In genomic region chr11:3823378-3823777, GRCm38 (mm10) we compare ENCODE assay signal across 16 mouse cellular contexts. TPM values are rescaled to one million over a fixed set of nuclear protein-coding genes. Genes with fewer than 3 reads are reported as not detected.
"Had no signal": no experiment of that assay in that cellular context is flagged by ENCODE, and none has a peak within 500 bp of the region (broad histone marks: within the 10 kb centered on the region; RNA-seq: fewer than 3 reads in every experiment).

No protein-coding gene starts in this region.

- H3K4me3 ChIP-seq: midbrain, embryonic 10.5 days; midbrain, embryonic 12.5 days; neural tube, embryonic 12.5 days had no signal

- ATAC-seq: liver, postnatal 0 days; midbrain, embryonic 16.5 days had no signal

- H3K27ac ChIP-seq: midbrain, embryonic 10.5 days; midbrain, embryonic 12.5 days; neural tube, embryonic 12.5 days had no signal

- DNase-seq: liver, postnatal 0 days; lung, embryonic 14.5 days; lung, postnatal 4 days; midbrain, embryonic 14.5 days; right cerebral cortex, postnatal 14 days; right cerebral cortex, postnatal 4 days; spleen, adult 18-20 months; thymus, adult 2 months; thymus, postnatal 25 days; thymus, postnatal 4 days had no signal

RNA-seq across cellular contexts. Expression of gene Osbp2, which starts 40.3 kb away (rescaled TPM):
- total RNA-seq: megakaryocyte-erythroid progenitor cell, adult 5-6 weeks; neutrophil, adult 5-6 weeks had no signal
